Mouse (Mus musculus): ENCODE results near the gene Gapdh.
"Not testable (repeated sequence)": the region's sequence is repeated elsewhere in the genome, so short reads cannot be mapped to it uniquely, and the experiment has no call there.

Gene Gapdh

GRCm38 (mm10) chr6:125168086-125168485 is 1.8 kb upstream of the Gapdh start:
- no peak for DNase-seq (ENCODE audit: low spot score in 2 of 2)

- no peak for DNase-seq (ENCODE audit: low spot score in 2 of 2)
Observed at GRCm38 (mm10) chr6:125166861-125167650, 789 bp upstream of the Gapdh start.

DNA sequence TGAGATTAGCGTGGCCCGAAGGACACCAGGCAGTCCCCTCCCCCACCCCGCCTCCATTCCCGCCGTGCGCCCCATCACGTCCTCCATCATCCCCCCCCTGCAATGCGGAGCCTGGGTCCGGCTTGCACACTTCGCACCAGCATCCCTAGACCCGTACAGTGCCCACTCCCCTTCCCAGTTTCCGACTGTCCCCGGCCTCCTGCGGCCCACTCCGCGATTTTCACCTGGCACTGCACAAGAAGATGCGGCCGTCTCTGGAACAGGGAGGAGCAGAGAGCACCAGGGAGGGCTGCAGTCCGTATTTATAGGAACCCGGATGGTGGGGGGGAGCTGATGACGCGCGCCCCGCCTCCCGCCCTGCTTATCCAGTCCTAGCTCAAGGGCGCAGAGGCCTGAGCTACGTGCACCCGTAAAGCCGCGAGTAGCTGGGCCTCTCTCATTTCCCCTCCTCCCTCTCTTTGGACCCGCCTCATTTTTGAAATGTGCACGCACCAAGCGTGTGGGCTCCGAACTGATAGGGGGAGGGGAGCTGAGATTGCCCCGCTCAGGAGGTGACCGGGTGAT is 857 bp downstream of the Gapdh start:
- peak; percentile 97 for DNase-seq (ENCODE audit: low spot score in 2 of 2)

- peak; percentile 59 to 62 for DNase-seq (ENCODE audit: low spot score in 2 of 2)
Observed at GRCm38 (mm10) chr6:125164672-125165327, 1.5 kb downstream of the Gapdh start.

- DNase-seq (ENCODE audit: low spot score in 2 of 2), result no peak
Observed at GRCm38 (mm10) chr6:125163801-125164657, 2.2 kb downstream of the Gapdh start.

- DNase-seq (ENCODE audit: low spot score in 2 of 2), result not testable (repeated sequence)
Observed at GRCm38 (mm10) chr6:125162615-125163305, 3.5 kb downstream of the Gapdh start.

GRCm38 (mm10) chr6:125161971-125162370 is 4.3 kb downstream of the Gapdh start:
- DNase-seq (ENCODE audit: low spot score in 2 of 2), result peak; percentile 64 to 83

DNA sequence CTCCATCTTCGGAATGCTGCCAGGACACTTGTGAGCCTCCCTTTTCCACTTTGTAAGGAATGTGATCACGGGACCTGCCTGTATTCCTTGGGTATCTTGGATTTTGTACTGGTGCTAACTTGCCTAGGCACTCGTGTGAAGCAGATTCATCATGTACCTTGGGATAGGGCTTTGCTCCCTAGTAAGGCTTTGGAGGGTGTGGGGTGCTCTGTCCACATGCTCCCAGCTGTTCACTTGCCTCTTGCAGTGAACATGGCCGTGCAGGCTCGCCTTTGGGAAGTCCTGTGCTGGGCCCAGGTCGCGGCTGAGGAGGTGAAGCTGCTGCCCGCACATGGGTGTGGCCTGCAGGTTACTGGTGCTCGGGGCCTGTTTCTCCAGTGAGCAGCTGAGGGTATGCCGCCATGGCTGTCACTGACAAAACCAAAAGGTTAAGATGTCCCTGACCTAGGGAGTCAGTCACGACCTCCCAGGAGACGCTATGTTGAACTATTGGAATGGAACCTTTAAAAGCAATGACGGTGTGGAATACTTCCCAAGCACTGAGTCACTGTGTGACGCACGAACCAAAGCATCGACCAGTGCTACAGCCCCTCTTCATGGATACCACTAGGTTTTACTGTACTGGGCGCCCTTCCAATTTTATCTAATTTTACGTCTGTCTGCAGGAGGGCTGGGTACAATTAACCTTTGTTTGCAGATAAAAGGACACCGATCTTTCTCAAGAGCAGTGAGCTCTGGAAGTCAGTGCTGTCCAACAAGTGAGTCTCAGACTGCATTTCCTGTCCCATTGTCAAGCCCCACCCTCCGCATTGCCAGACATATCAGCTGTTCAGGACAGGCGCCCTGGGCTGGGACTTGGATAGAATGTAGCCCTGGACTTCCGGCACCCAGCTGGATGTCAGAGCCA is 5.2 kb downstream of the Gapdh start:
- DNase-seq (ENCODE audit: low spot score in 2 of 2), result no peak

GRCm38 (mm10) chr6:125160558-125160853 is 5.8 kb downstream of the Gapdh start:
- no peak for DNase-seq (ENCODE audit: low spot score in 2 of 2)

- no peak for DNase-seq (ENCODE audit: low spot score in 2 of 2)
Observed at GRCm38 (mm10) chr6:125159773-125160557, 6.3 kb downstream of the Gapdh start.

- no peak for DNase-seq (ENCODE audit: low spot score in 2 of 2)
Observed at GRCm38 (mm10) chr6:125158944-125159492, 7.2 kb downstream of the Gapdh start.

DNA sequence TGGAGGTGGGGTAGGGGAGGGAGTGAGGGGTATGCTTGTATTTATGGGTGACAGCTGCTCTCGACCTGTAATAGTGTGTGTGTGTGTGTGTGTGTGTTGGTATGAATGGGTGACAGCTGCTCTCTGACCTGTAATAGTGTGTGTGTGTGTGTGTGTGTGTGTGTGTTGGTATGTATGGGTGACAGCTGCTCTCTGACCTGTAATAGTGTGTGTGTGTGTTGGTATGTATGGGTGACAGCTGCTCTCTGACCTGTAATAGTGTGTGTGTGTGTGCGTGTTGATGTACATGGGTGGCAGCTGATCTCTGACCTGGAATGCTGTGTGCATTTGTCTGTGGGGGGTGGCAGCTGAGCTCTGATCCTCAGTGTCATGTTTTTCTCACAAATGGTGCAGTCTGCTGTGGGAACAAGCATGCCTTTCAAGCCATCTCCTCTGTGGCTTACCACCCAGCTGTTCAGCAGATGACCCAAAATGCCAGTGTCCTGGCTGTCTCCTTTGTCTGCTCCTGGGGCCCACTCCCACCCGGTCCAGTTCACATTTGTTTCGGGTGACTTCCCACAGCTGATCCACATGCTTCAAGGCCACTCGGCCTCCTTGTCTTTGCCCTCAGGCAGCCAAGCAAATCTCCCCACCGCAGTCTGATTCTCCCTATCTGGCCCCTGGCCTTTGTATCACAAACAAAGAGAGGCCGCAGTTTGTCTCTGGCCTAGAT is 9.2 kb downstream of the Gapdh start:
- DNase-seq (ENCODE audit: low spot score in 2 of 2), result no peak

DNA sequence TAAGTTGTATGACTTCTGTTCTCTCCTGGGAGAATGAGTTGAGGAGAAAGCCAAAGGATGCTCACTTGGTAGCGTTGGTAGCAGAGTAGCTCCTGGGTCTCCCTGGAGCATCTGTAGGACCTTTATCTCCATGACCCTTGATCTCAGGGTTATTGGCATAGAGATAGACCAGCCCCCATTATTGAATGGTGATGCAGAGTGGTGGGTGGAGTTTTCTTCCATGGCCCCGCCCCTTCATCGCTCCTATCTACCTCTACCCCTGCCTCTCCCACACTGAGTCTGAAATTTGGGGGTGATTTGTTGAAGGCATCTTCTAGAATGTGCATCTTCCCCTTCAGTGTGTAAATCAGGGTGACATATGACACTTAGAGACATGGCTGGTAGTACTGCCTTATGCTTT is 9.8 kb downstream of the Gapdh start:
- no peak for DNase-seq (ENCODE audit: low spot score in 2 of 2)

DNA sequence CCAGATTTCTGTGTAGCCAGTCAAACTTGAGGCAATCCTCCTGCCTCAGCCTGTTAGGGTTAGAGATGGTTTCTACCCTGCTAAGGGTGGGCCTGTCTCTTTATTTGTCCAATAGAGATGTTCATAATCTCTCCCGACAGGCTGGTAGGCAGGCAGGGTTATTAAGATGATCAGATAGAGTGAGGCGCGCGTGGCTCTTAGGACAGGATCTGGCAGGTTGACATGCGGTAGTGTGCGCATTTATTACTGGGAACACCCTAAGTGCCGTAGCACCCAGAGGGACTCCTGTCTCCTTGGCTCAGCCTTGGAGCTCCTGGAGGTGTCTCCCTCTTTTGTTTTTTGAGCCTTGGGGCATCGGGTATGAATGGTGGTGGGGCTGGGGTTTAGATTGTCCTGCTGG is 11.0 kb downstream of the Gapdh start:
- DNase-seq (ENCODE audit: low spot score in 2 of 2), result no peak

DNA sequence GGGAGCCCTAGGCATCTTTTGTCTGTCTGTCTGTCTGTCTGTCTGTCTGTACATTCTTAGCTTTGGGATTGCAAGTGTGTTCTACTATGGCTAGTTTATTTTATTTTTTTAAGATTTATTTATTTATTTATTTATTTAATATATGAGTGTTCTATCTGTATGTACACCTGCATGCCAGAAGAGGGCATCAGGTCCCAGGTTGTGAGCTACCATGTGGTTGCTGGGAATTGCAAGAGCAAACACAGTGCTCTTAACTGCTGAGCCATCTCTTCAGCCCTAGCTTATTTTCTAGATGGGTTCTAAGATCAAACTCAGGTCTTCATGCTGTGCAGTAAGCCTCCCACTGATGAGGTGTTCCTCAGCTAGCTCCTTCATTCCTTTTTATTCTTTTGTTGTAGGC is 11.7 kb downstream of the Gapdh start:
- no peak for DNase-seq (ENCODE audit: low spot score in 2 of 2)

DNA sequence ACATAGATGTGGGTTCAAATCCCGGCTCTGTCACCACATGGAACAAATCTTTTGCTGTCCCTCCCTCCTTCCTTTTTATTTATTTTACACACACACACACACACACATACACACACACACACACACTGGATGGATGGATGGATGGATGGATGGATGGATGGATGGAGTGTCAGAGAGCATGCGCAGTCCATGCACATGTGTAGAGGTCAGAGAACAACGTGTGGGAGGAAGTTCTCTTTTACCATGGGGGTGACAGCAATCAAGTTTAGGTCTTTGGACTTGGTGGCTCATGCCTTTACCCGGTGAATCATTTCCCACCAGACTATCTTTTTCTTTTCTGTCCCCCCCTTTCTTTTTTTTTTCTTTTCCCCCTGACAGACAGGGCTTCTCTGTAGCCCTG is 12.6 kb downstream of the Gapdh start:
- DNase-seq (ENCODE audit: low spot score in 2 of 2), result no peak

- no peak for DNase-seq (ENCODE audit: low spot score in 2 of 2)
Observed at GRCm38 (mm10) chr6:125153018-125153389, 13.3 kb downstream of the Gapdh start.

DNA sequence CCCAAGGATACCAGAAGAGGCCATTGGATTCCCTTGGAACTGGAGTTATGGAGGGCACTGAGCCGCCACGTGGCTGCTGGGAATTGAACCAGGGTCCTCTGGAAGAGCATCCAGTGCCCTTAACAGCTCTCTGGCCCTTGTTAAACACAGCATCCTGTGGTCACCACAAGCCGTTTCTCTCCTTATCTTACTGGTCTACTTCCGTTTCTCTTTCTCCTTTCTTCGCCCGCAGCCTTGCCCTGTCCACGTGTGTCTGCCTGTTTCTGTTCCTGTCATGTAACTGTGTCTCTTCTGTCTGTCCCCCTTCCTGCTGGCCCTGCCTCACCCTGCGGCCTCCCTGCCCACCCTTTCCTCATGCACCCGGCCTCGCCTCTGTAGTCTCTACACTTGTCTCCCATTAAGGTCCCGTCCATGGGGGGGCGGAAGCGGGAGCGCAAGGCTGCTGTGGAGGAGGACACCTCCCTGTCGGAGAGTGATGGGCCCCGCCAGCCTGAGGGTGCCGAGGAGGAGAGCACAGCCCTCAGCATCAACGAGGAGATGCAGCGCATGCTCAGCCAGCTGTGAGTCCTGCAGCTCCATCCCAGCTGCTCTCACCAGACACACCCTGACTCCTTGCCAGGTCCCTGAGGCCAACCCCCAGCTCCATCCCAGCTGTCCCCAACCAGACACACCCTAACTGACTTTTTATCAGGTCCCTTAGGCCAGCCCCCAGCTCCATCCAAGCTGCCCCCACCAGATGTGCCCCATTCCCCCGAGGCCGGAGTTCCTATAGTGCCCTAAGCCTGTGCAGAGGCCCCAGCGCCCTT is 13.9 kb downstream of the Gapdh start:
- no peak for DNase-seq (ENCODE audit: low spot score in 2 of 2)
